Mouse (Mus musculus): ENCODE data around the gene Pnma1.

The Pnma1 gene

DNA sequence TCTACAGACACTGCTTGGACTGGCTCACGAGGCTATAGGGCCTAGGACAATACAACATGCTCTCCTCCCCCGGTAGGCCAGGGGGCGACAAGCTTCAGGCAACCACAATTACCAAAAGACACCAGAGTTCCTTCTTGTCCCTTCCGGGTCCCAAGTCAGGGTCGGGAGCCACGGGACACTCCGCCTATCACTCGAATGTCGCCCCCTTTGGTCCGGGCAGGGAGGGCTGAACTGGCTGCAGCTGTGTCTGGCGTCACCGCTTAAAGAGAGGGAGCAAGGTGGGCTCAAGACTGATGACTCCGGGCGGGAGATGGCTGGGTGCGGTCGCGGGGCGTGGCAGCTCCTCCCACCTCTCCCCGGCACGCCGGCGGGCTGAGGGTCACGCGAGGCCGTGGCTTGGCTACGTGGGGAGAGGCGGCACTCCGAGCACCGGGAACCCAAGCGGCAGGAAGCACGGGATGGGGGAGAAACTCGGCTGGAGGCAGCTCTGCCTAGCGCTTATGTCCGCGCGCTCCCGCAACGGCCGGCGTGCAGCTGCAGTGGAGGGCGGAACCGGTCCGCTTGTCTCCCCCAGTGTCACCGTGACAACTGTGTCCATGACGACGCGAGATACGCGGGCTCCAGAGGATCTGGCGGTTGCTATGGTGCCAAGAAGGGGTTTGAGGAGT is at the start of gene Pnma1:
Gene Pnma1, minus strand, starts transcription at position 536 of the 668 bp plus-strand sequence.
- in situ Hi-C loops (cut with MboI) = no loop called here

DNA sequence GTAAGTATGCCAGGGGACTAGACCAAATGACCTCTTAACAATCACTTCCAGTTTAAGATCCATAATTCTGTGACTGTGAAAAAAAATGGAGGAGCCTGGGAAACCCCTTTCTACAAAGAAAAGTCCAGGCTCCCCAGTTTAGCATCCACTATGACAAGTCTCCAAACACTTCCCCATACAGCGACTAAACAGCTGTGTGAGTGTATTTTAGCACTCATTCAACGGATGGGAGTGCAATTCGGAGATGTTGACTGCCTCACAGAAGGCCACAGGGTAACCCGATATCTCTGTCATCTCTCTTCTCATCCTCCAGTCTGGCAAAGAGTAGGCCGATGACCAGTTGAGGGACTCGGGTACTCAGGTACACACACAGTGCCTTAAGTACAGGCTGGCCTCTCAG is 46.9 kb upstream of the Pnma1 start:
- in situ Hi-C loops (cut with MboI) = no loop called here

DNA sequence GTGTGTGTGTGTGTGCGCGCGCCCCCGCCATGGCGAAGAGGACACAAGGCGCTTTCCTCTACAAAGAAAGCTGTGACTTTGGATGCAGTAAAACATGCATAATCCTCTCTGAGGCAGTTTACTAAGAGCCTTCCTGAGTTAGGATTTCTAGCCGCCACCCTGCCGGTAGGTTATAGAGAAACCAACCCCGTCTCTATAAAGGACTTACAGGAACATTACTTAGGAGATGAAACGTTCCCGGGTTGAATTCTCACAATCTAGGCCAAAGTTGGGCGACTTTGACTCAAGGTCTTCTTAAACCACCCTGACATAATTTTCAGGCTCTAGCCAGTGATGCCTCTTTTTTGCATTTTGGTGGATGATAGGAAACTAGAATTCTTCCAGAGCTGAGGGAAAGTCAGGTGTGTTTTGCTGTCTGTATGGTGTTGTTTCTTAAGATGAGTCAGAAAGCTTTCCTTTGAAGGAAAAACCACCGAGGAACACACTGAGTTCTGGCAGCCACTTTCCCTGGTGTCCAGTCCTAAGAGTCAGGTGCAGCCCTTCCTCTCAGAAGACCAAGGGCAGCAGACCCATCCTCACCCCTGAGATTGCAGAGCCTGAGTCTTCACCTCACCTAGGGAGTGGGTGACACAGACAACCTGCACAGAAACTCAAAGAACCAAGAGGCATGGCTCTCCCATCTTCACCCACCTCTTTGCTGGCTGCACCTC is 46.3 kb upstream of the Pnma1 start:
- in situ Hi-C loops (cut with MboI) = no loop called here

DNA sequence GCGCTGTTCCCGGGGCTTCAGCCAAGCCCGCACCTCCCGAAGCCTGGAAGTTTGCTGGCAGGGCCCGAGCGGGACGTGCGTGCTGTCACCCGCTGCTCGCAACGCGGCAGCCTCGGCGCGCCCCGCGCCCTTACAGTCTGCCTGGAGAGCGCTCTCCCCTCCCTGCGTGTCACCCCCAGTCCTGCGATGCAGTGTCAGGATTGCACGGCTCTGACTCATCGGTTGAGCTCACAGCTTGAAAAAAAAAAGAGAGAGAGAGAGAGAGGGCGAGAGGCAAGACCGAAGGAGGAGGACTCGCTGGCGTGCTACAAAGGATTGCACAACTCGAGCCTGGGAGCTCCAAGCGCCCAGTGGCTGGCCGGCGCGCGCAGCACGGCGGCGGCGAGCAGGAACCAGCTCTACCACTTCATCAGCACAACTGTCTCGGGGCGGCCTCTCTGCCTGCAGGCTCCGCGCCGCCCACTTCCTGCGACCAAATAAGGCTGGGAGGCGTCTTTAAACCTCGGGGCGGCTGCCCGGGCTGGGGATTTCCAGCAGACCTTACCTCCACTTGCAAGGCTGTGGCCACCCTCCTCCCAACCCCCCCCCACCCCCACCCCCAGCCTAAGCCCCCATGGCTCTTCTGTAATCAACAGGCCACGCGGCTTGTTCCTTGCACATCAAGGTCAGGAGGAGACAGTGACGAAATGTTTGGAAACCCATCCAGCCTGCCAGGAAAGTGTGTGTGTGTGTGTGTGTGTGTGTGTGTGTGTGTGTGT is 45.5 kb upstream of the Pnma1 start:
- in situ Hi-C loops (cut with MboI) = no loop called here

DNA sequence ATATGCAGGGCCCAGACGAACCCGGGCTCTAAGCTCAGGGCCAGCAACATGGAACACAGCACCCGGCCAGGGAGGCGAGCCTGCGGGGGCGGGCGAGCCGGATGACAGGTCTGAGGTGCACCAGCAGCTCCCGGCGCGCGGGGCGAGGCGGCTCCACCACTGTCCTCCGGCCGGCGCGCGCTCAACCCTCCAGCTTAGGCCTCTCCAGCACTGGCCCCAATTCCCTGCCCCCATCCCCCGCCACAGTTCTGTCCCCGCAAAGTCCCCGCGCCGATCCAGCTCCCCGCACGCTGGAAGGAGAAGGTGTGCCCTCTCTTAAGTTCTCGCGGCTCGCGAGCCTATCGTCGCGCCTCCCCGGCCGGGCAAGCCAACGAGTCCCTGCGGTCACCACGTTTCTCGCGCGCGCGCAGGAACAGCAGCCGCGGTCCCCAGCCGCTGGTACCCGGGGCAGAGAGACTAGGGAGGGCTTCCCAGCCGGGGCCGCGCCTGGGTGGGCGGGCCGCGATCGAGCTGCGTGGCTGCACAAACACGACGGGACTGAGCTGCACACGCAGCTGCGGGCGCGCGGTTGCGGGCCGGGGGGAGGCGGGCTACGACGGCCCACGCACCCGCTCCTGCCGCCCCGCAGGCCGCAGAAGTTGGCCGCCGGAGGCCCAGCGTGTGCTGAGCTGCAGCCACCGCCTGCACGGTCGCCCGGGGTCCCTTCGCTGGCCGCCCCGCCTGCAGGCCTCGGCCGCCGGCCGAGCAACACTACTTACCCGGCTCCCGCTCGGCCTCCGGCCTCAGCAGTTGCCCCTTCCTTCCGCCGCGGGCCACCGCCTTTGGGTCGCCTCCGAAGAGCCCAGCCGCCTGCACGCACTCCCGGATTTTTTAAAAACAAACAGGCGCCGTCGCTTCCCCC is 44.7 kb upstream of the Pnma1 start:
- in situ Hi-C loops (cut with MboI) = no loop called here

DNA sequence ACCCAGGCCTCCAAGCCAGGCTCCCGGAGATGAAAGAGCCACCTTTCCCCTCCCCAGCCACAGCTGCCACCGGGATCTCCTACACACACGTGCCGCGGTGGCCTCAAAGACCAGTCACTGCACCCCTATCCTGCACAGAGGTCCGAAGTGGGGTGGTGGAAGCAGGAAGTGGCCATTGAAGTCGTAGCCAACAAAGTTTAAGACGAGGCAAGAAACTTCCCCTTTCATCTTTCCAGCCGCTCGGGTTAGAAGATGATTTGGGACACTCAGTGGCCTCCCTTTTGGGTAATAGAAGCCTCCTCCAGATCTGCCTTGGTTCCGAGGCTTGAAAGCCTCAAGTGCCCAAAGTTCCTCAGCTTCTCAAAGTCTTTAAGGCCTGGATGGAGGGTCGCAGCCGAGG is 44.0 kb upstream of the Pnma1 start:
- in situ Hi-C loops (cut with MboI) = no loop called here

DNA sequence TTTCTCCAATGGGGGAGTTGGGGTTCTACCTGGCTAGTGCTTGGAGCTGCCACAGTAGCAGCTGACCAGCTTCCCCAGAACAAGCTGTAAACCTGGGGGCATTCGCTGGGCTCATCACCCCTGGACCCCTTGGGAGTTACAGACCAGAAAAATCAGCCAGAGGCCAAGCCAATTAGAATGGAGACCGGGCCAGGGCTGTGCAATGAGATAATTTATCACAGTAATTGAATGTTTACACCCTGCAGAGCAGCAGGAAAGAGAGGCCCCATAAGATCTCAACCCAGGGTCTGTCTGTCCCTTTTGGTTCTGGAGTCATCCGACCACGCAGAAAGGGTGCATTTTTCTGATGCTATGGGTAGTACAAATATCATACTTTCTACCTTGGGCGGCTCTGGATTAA is 43.5 kb upstream of the Pnma1 start:
- in situ Hi-C loops (cut with MboI) = no loop called here

DNA sequence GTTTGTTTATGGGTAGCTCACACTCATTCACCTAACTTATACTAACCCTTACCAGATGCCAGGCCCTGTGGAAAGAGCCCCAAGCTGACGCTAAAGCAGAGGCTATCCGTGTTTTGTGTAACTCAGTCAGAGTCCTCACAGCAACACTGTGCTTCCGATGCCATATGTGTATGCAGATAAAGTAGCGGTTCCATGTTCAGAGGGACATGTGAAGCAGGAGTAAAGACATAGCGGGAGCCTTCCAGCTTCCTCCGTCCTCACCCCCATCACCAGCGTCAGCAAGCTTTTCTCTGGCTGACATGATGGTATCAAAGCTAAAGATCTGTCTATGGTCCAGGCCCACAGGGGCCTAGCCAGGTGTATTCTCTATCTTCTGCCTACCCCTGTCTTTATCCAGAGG is 42.9 kb upstream of the Pnma1 start:
- in situ Hi-C loops (cut with MboI) = no loop called here

DNA sequence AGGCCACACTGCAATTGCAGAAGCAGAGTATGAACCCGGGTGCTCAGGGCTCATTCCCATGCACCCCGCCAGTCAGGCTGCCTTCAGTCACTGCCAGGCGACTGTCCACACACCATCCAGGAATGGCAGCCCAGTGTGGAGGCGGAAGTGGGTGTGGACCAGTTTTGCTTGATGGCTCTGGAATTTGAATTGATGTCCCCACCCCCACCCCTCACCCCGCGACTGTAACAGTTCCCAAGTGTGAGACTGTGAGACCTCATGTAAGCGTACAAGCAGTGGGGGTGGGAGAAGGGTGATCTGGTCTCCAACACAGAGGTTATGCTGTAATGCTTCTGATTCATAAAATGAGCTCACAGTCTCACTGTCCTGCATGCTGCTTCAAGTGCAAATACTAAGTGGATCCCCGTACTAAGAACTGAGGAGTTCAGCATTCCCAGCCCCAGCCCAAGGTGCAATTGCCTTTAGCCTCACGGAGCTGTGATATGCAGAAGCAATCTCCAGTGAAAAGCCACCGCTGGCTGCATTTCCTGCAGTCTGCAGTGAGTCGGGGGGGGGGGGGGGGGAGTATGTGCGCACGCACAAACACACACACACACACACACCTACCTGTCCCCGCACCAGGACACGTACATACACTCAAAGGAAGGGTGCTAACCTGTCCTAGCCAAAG is 42.0 kb upstream of the Pnma1 start:
- in situ Hi-C loops (cut with MboI) = no loop called here

DNA sequence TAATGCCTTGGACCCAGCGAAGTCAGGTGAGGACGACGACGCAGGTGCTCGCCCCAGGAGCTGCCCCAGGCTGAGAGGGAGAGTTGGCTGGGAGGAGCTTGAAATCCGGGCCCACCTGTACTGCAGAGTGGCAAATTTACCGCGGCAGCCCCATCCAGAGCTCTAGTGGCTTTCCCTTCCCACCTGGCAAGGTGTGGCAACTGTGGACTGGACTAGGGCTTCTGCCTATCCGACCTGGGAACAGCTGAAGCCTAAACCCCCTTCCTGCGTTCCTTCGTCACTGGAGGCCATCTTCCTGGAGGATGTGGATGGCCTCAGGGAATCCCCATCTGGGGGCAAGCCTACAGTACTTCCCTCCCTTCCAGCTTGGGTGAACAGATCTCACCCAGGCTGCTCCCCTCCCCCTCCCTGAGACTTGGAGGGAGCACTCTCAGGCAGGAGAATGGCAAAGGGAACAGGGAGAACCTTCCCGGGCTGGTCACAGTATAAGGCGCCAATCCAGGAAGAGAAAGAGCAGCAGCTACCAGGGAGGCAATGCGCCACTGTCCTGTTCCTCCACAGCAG is 40.7 kb upstream of the Pnma1 start:
- in situ Hi-C loops (cut with MboI) = no loop called here

DNA sequence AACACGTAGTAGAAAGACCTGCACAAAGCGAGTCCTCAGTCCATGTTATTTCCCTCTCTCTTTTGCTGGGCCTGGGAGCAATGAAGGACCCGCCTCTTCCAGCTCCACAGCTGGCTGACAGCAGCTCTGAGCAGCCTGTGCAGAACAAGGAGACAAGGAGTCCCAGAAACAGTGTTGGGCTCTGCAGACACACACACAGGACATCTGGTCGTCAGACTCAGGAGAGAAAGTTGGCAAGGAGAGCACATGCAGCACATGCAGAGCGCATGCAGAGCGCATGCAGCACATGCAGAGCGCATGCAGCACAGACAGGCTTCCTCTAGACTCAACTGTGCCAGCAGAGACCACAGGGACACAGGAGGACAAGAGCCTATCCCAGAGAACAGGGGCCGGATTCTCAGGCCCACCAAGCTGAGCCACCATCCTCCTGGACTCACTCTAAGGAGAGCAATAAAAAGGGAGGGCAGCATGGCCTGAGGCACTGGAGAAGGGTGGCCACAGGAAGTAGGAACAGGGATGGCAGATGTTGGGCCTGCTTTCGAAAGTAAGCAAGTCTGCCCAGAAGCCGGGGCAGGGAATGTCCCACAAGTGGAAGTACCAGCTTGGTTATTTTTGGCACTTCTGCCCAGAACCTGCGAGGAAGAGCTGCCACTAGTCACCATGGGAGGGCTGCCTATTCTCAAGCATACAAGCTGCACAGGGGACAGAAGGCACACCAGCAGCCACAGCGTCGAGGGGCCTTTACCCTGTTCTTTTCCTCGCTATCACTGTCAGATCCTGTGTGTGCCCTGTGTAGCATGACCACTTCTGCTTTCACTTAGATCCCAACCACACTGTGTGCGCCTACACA is 39.7 kb upstream of the Pnma1 start:
- in situ Hi-C loops (cut with MboI) = no loop called here

DNA sequence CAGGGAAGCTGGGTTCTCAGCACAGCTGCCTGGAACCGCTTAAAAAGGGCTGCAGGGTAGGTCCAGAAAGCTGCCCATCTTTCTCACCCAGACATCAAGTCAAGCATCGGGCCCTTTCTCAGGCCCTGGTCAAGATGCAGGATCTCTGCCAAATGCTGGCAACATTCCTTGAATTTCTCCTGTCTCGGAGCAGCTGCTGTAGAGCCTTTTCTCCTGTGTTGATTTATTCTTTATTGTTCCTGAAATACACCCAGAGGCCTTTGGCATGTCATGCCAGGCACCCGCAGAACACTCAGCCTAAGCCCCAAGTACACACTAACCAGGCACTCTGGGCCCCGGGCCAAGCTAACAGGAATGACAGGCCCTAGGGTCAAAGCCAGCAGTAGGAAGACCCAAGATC is 38.7 kb upstream of the Pnma1 start:
- in situ Hi-C loops (cut with MboI) = no loop called here

DNA sequence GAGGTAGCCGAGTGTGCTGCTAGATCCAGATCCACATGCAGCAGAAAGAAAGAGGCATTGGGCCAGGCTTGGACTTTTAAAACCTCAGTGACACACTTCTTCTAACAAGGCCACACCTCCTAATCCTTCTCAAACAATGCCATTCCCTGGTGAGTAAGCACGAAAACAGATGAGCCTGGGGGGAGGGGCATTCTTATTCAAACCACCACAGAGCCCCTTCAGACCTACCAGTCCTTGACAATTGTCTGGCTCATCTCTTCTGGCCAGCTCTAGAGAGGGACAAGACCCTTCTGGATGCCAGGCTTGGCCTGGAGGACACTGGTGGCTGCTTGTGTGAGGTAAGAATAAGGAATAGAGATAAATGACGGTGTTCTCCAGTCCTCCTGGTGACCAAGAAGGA is 38.2 kb upstream of the Pnma1 start:
- in situ Hi-C loops (cut with MboI) = no loop called here

DNA sequence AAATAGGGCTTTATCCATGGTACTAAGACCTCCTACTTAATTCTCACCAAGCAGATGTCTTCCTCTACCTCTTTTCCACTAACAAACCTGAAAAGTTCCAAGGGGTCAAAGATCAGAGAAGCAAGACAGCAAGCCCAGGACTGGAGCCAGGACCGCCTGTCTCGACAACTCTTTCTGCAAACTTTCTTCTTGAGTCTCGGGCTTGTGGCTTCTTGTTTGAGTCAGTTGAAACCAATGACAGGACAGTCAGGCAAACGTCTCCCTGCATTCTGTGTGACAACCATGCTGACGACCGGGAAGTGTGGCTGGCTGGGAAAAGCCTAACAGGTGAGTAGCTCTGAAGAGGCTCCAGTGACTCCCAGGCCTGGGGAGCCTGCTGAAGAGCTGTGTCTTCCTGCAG is 37.3 kb upstream of the Pnma1 start:
- in situ Hi-C loops (cut with MboI) = no loop called here

DNA sequence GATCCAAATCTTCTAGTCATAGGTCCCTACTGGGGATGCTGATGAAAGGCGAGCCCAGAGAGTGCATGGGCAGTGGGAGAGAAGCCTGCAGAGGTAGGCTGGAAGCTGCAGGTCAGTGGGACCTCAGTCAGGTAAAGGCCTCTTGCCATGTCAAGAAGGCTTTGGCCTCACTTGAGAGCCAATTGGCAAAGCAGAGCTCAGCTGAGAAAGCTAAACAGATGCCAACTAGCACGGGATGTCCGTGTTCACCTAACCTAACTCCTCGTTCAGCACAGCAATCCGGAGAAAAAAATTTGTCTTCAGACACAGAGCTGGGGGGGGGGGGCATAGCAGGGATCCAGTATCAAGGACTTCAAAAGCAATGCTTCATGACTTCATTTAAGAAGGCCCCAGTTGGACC is 36.7 kb upstream of the Pnma1 start:
- in situ Hi-C loops (cut with MboI) = no loop called here

DNA sequence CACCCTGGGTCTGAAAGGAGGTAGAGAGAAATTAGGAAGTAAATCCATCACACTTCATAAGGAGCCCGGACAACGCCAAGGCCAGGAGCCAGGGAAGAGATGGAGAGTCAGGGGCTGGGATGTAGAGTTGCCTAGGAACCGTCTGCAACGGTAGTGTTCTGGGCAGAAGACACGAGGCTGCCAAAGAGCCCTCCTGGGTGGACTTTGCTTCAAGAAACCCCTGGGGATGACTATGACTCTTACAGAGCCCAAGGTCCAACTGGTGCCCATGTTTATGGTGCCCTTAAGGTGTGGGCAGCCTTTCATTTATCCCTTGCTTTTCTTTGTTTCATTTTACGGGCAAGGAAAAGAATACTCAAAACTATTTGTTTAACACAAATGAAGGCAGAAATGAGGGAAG is 33.7 kb upstream of the Pnma1 start:
- in situ Hi-C loops (cut with MboI) = no loop called here

DNA sequence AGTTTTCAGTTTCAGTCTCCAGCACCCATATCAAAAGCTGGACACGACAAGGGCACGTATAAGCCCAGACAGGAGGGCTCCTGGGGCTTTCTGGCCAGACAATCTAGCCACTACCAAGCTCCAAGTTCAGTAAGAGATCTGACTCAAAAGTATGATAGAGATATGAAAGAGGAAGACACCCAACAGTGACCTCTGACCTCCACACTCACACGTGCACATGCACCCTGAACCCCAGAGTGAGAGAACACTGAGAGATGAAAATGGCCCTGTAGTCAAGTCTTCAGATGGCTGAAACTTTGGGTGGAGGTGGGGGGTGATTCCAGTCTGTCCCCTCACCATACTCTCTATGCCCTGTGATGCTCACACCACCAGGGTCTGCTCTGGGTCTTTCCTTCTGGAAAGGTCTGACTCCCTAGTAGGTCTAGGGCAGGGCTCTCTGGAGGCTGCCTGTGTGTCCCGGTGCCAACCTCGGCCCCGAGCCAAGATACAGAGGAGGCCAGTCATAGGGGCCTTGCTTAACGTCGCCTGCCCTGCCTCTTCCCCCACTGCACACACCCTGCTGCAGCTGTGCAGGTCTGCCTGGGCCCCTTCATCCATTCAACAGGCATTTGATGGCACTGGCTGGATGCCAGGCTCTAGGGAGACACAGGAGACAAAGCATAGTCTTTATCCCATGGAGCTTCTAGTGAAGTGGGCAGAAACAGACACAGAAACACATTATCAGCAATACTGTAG is 32.6 kb upstream of the Pnma1 start:
- in situ Hi-C loops (cut with MboI) = no loop called here

DNA sequence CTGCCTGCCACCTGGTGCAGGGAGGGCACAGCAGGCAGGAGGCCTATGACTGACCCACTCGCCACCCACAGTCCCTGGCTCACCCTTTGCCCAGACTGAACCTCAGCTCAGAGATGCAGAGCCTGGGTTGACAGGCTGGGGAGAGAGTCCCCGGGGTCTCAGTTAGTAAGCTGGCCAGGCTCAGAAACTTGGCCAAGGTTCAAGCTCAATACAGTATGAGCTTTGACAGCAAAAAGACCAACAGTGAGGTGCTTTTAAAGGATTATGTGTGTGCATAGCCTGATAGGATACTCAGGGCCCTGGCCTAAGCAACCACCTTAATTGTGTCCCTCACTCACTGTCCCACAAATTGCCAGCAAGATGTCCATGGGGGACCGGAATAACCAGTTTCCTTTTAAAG is 31.8 kb upstream of the Pnma1 start:
- in situ Hi-C loops (cut with MboI) = no loop called here

DNA sequence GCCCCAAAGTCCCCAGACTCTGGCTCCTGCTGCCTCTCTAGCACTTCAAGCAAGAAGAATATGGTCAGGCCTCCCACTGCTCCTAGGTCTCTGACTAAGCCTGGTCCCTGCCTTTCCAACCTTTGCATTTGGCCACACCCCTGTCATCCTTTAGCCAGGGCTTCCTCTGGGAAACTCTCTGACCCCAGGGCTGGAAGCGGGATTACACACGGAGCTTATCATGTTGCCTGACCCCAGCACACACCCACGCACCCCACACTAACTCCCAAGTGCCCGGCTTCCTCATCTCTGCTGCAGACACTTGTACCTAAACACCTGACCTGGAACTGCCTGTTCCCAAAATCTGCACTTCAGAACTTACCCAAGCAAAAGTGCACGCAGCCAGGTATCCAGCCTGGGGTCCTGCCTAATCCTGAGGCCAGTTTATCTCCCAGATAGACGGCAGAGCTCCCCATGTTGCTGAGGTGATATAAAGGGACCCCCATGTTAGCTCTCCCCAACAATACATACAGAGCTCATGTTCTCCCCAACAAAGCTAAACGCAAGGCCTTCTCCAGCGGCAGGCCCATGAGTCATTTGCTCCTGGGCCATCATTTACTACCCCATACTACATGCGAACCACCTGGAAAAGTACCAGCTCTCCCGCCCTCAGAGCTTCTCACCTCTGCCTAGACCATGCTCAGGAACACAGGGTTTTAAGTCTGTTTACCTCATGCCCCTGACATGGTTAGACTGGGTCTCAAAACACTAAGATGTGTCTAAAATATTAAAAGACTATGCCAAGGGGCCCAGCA is 30.6 kb upstream of the Pnma1 start:
- in situ Hi-C loops (cut with MboI) = no loop called here
